Mouse (Mus musculus) heart, adult 8-10 months (tissue): ENCODE measurements around the gene Oosp1. TPM values are rescaled to one million over a fixed set of nuclear protein-coding genes. Genes with fewer than 3 reads are reported as not detected.

Experiments
- DNase-seq: peaks from one replicate; pipeline ENCODE4 v3.0.0; 2022; ENCODE audit warnings: low spot score
- total RNA-seq, 4 experiments: library from RNA; stranded (reverse); gene quantifications; 2 replicates each; pipeline ENCODE4 v1.2.4; 2022

The Oosp1 gene
- total RNA-seq, 4 experiments from 2014 or later, result not detected

- DNase-seq, result no peak
Observed at GRCm38 (mm10) chr19:11617983-11618382, 73.0 kb downstream of the Oosp1 start.

Other genes with a start within 250 kb of the Oosp1 start
- under 1 TPM; 0.19 to 0.79 (median 0.37) TPM for gene Ms4a4b, start 247.6 kb downstream of the Oosp1 start, total RNA-seq
- gene Ms4a6c, start 221.8 kb downstream of the Oosp1 start, total RNA-seq, result 1 to 10 TPM; 3.7 to 4.7 (median 4.1) TPM
- gene Gm8369, start 205.2 kb downstream of the Oosp1 start, total RNA-seq, result under 1 TPM in 2 of 4 experiments, not detected in 2; 0.40 to 0.57 TPM
- 1 to 10 TPM; 2.4 to 5.9 (median 3.6) TPM for gene Ms4a6b, start 174.6 kb downstream of the Oosp1 start, total RNA-seq
- gene Ms4a4d, start 154.3 kb downstream of the Oosp1 start, total RNA-seq, result 1 to 10 TPM; 4.9 to 6.9 (median 6.7) TPM
- 1 to 10 TPM; 2.1 to 3.5 (median 3.0) TPM for gene Ms4a6d, start 86.3 kb downstream of the Oosp1 start, total RNA-seq
- gene Ms4a2, start 67.4 kb downstream of the Oosp1 start, total RNA-seq, result not detected
- gene Ms4a3, start 50.3 kb downstream of the Oosp1 start, total RNA-seq, result not detected
- gene Oosp2, start 30.6 kb downstream of the Oosp1 start, total RNA-seq, result not detected
- not detected for gene Oosp3, start 5.9 kb upstream of the Oosp1 start, total RNA-seq
- gene Gif, start 56.4 kb upstream of the Oosp1 start, total RNA-seq, result not detected
- 100 to 1,000 TPM; 105 to 122 (median 115) TPM for gene Mrpl16, start 79.2 kb upstream of the Oosp1 start, total RNA-seq
- 1 to 10 TPM; 3.0 to 5.4 (median 3.4) TPM for gene Stx3, start 128.3 kb upstream of the Oosp1 start, total RNA-seq
- gene Olfr1417, start 148.1 kb upstream of the Oosp1 start, total RNA-seq, result not detected
- gene Olfr1418, start 169.9 kb upstream of the Oosp1 start, total RNA-seq, result not detected
- not detected for gene Olfr1419, start 184.0 kb upstream of the Oosp1 start, total RNA-seq
- not detected for gene Olfr1420, start 195.4 kb upstream of the Oosp1 start, total RNA-seq
- 10 to 100 TPM; 27.2 to 29.2 (median 28.2) TPM for gene Patl1, start 221.2 kb upstream of the Oosp1 start, total RNA-seq